Mouse (Mus musculus) heart, postnatal 0 days (tissue): Measurements from ENCODE around the gene Ranbp10. TPM values are rescaled to one million over a fixed set of nuclear protein-coding genes. Genes with fewer than 3 reads are reported as not detected.

Source experiments
- ATAC-seq: fragments of 200-750 bp; cut with Nextera tagmentation; 2 replicates; pipeline ENCODE4 v1.8.0; 2017; ENCODE audit warnings: low read depth, moderate number of reproducible peaks, moderate library complexity; ENCODE audit not compliant: insufficient read depth
- DNase-seq: peaks from one replicate; pipeline ENCODE4 v3.0.0-alpha.2; 2016; ENCODE audit warnings: low spot score
- H3K27ac ChIP-seq: fragments of 300-500 bp; sonication (generic); 2 replicates; pipeline ENCODE4 v1.5.1; 2014; ENCODE audit warnings: low read depth, mild to moderate bottlenecking
- H3K27me3 ChIP-seq: fragments of 300-500 bp; sonication (generic); 2 replicates; pipeline ENCODE4 v1.6.1; 2014; ENCODE audit warnings: low read length, mixed read lengths; ENCODE audit not compliant: control insufficient read depth, insufficient read depth
- H3K36me3 ChIP-seq: fragments of 300-500 bp; sonication (generic); replicated peaks from 2 replicates; pipeline ENCODE4 v1.6.1; 2014; ENCODE audit warnings: low read length, mixed read lengths; ENCODE audit not compliant: control insufficient read depth, insufficient read depth
- H3K4me1 ChIP-seq: fragments of 300-500 bp; sonication (generic); 2 replicates; pipeline ENCODE4 v1.6.1; 2014; ENCODE audit warnings: antibody characterized with exemption; ENCODE audit not compliant: control insufficient read depth, insufficient read depth
- H3K4me2 ChIP-seq: fragments of 300-500 bp; sonication (generic); 2 replicates; pipeline ENCODE4 v1.6.1; 2014; ENCODE audit warnings: low read depth, mild to moderate bottlenecking, low read length, moderate library complexity
- H3K4me3 ChIP-seq: fragments of 300-500 bp; sonication (generic); 2 replicates; pipeline ENCODE4 v1.5.1; 2014; ENCODE audit warnings: low read depth, low read length
- H3K9ac ChIP-seq: fragments of 300-500 bp; sonication (generic); replicated peaks from 2 replicates; pipeline ENCODE4 v1.6.1; 2014; ENCODE audit warnings: low read depth, low read length, mixed read lengths
- H3K9me3 ChIP-seq: fragments of 300-500 bp; sonication (generic); replicated peaks from 2 replicates; pipeline ENCODE4 v1.6.1; 2016; ENCODE audit warnings: low read length; ENCODE audit not compliant: control insufficient read depth
- CTCF ChIP-seq: IDR thresholded peaks from 2 replicates; pipeline ENCODE4 v1.5.1; 2016; ENCODE audit warnings: antibody characterized with exemption, control low read depth, low read depth
- EP300 ChIP-seq: IDR thresholded peaks from 2 replicates; pipeline ENCODE4 v1.6.1; 2016; ENCODE audit warnings: antibody characterized with exemption, low read depth
- WGBS: fragments of 180-500 bp; shearing (Covaris S2); extraction: QIAGEN DNeasy Blood & Tissue Kit; methylation state at CpG from one replicate; pipeline ENCODE4 v1.1.7; 2014; 5-methylcytosine and 5-hydroxymethylcytosine counted together
- polyA plus RNA-seq: library from polyadenylated mRNA; unstranded; fragments of >200 nt; fragmentation: Nextera tagmentation; extraction: Ambion mirVana; gene quantifications from 2 replicates; pipeline ENCODE4 v1.2.1, GENCODE M21; 2015
- total RNA-seq: library from RNA; depleted of rRNA; stranded (reverse); fragments of >200 nt; gene quantifications from 2 replicates; pipeline ENCODE4 v1.2.3, GENCODE M21; 2014; ENCODE audit warnings: low replicate concordance; rRNA removed

Gene Ranbp10
- total and polyA plus RNA-seq, 2 experiments from 2014 or later: 6.7 to 8.7 TPM

DNA sequence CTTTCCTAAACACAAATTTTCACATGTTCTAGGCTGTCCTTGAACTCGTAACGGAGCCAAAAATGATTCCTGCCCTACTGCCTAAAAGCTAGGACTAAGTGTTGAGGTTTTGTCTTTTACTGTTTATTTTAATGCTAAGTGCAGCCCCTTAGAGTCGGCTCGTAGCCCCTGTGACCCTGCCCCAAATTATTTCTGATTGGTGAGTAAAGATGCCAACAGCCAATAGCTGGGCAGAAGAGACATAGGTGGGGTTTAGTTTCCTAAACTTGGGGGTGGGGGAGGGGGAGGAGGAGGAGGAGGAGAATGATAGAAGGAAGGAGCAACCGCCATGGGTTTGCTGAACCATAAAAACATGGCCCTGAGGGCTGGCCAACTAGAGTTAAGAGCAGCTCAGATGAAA is 101.4 kb downstream of the Ranbp10 start:
- H3K27me3 ChIP-seq: no peaks in the 10 kb centered on the region
- no peak overlapping the region for H3K4me2 ChIP-seq
- no peak overlapping the region for H3K27ac ChIP-seq
- TF ChIP-seq EP300: no peak
- no peak for TF ChIP-seq CTCF
- no peak overlapping the region for H3K4me3 ChIP-seq
- no peak overlapping the region for H3K9ac ChIP-seq
- DNase-seq (no peak), ATAC-seq (no peak)
- H3K4me1 ChIP-seq: no peaks in the 10 kb centered on the region
- H3K36me3 ChIP-seq: 0 out of 2 replicates have a peak, but pooled peaks cover 12% of the 10 kb centered on the region
- H3K9me3 ChIP-seq: no peaks in the 10 kb centered on the region
- WGBS: 76% methylated on average over 5 of the region's 5 CpGs

GRCm38 (mm10) chr8:105722861-105723260 is 104.3 kb downstream of the Ranbp10 start:
- Histone ChIP-seq H3K27ac (no peak overlapping the region), H3K9ac (no peak overlapping the region), H3K36me3 (0 out of 2 replicates have a peak, but pooled peaks cover 10% of the 10 kb centered on the region), H3K9me3 (no peaks in the 10 kb centered on the region), H3K4me2 (no peak overlapping the region), H3K4me1 (no peaks in the 10 kb centered on the region), H3K4me3 (no peak overlapping the region), H3K27me3 (no peaks in the 10 kb centered on the region)
- TF ChIP-seq EP300 (no peak), CTCF (no peak)
- WGBS: 89% methylated on average over 9 of the region's 9 CpGs
- no peak for DNase-seq
- no peak for ATAC-seq

GRCm38 (mm10) chr8:105719637-105720036 is 107.5 kb downstream of the Ranbp10 start:
- no peak for ATAC-seq

More at GRCm38 (mm10) chr8:105719637-105720036, 107.5 kb downstream of the Ranbp10 start:
- no peak for TF ChIP-seq EP300
- TF ChIP-seq CTCF: no peak
- DNase-seq: no peak
- Histone ChIP-seq H3K4me3 (no peak overlapping the region), H3K9ac (no peak overlapping the region), H3K9me3 (no peaks in the 10 kb centered on the region), H3K27ac (no peak overlapping the region), H3K27me3 (no peaks in the 10 kb centered on the region), H3K36me3 (peaks cover 14% of the 10 kb centered on the region; the same call in 1 of the 2 replicates), H3K4me2 (no peak overlapping the region), H3K4me1 (no peaks in the 10 kb centered on the region)
- 76% methylated on average over 4 of the region's 4 CpGs for WGBS

Other genes starting within 250 kb of the Ranbp10 start
- gene Ripor1, start 222.1 kb downstream of the Ranbp10 start, total RNA-seq: 10.6 and 15.9 TPM in 2 replicates
- gene Ripor1, start 222.1 kb downstream of the Ranbp10 start, polyA plus RNA-seq: 21.2 and 22.2 TPM in 2 replicates
- gene Ctcf, start 190.8 kb downstream of the Ranbp10 start, total RNA-seq: 13.7 and 21.3 TPM in 2 replicates
- 42.0 and 42.3 TPM in 2 replicates for gene Ctcf, start 190.8 kb downstream of the Ranbp10 start, polyA plus RNA-seq
- gene Agrp, start 190.0 kb downstream of the Ranbp10 start, total RNA-seq: not detected in 2 replicates
- 0.25 and 0.53 TPM in 2 replicates for gene Agrp, start 190.0 kb downstream of the Ranbp10 start, polyA plus RNA-seq
- gene Carmil2, start 141.1 kb downstream of the Ranbp10 start, total RNA-seq: 1.3 and 1.4 TPM in 2 replicates
- gene Carmil2, start 141.1 kb downstream of the Ranbp10 start, polyA plus RNA-seq: 0.05 and 0.10 TPM in 2 replicates
- gene Acd, start 126.2 kb downstream of the Ranbp10 start, total RNA-seq: 8.7 and 12.8 TPM in 2 replicates
- gene Acd, start 126.2 kb downstream of the Ranbp10 start, polyA plus RNA-seq: 29.1 and 32.1 TPM in 2 replicates
- gene Pard6a, start 126.2 kb downstream of the Ranbp10 start, total RNA-seq: 14.0 and 15.5 TPM in 2 replicates
- gene Pard6a, start 126.2 kb downstream of the Ranbp10 start, polyA plus RNA-seq: 16.7 and 18.5 TPM in 2 replicates
- gene 4933405L10Rik, start 119.7 kb downstream of the Ranbp10 start, total RNA-seq: not detected in 2 replicates
- not detected in 2 replicates for gene 4933405L10Rik, start 119.7 kb downstream of the Ranbp10 start, polyA plus RNA-seq
- gene Enkd1, start 119.1 kb downstream of the Ranbp10 start, total RNA-seq: 1.1 and 11.1 TPM in 2 replicates
- 4.0 and 5.9 TPM in 2 replicates for gene Enkd1, start 119.1 kb downstream of the Ranbp10 start, polyA plus RNA-seq
- gene Gfod2, start 68.7 kb downstream of the Ranbp10 start, total RNA-seq: 2.4 and 5.8 TPM in 2 replicates
- 6.5 and 6.6 TPM in 2 replicates for gene Gfod2, start 68.7 kb downstream of the Ranbp10 start, polyA plus RNA-seq
- gene Tsnaxip1, start 381 bp upstream of the Ranbp10 start, total RNA-seq: not detected in 2 replicates
- gene Tsnaxip1, start 381 bp upstream of the Ranbp10 start, polyA plus RNA-seq: 0.30 TPM in 1 of 2 replicates, not detected in the other
- 28.3 and 32.2 TPM in 2 replicates for gene Cenpt, start 25.9 kb upstream of the Ranbp10 start, total RNA-seq
- 11.5 and 12.9 TPM in 2 replicates for gene Cenpt, start 25.9 kb upstream of the Ranbp10 start, polyA plus RNA-seq
- 59.5 and 81.1 TPM in 2 replicates for gene Thap11, start 27.8 kb upstream of the Ranbp10 start, total RNA-seq
- 35.5 and 36.6 TPM in 2 replicates for gene Thap11, start 27.8 kb upstream of the Ranbp10 start, polyA plus RNA-seq
- gene Nutf2, start 33.2 kb upstream of the Ranbp10 start, total RNA-seq: 19.4 and 38.0 TPM in 2 replicates
- gene Nutf2, start 33.2 kb upstream of the Ranbp10 start, polyA plus RNA-seq: 135 and 147 TPM in 2 replicates
- 44.3 and 44.9 TPM in 2 replicates for gene Edc4, start 53.5 kb upstream of the Ranbp10 start, total RNA-seq
- gene Edc4, start 53.5 kb upstream of the Ranbp10 start, polyA plus RNA-seq: 15.1 and 18.1 TPM in 2 replicates
- gene Nrn1l, start 66.2 kb upstream of the Ranbp10 start, total RNA-seq: not detected in 2 replicates
- gene Nrn1l, start 66.2 kb upstream of the Ranbp10 start, polyA plus RNA-seq: 0.94 and 1.3 TPM in 2 replicates
- gene Pskh1, start 73.1 kb upstream of the Ranbp10 start, total RNA-seq: 44.2 and 52.4 TPM in 2 replicates
- 15.4 and 15.6 TPM in 2 replicates for gene Pskh1, start 73.1 kb upstream of the Ranbp10 start, polyA plus RNA-seq
- gene Ctrl, start 106.5 kb upstream of the Ranbp10 start, total RNA-seq: not detected in 2 replicates
- gene Ctrl, start 106.5 kb upstream of the Ranbp10 start, polyA plus RNA-seq: 0.31 and 0.38 TPM in 2 replicates
- 77.8 and 87.4 TPM in 2 replicates for gene Psmb10, start 111.1 kb upstream of the Ranbp10 start, total RNA-seq
- 95.3 and 101 TPM in 2 replicates for gene Psmb10, start 111.1 kb upstream of the Ranbp10 start, polyA plus RNA-seq
- 0.93 TPM in 1 of 2 replicates, not detected in the other for gene Lcat, start 116.0 kb upstream of the Ranbp10 start, total RNA-seq
- gene Lcat, start 116.0 kb upstream of the Ranbp10 start, polyA plus RNA-seq: 0.51 and 0.56 TPM in 2 replicates
- gene Slc12a4, start 138.7 kb upstream of the Ranbp10 start, total RNA-seq: 36.7 and 40.7 TPM in 2 replicates
- 32.8 and 34.9 TPM in 2 replicates for gene Slc12a4, start 138.7 kb upstream of the Ranbp10 start, polyA plus RNA-seq
- not detected in 2 replicates for gene Dpep3, start 152.1 kb upstream of the Ranbp10 start, total RNA-seq
- gene Dpep3, start 152.1 kb upstream of the Ranbp10 start, polyA plus RNA-seq: not detected in 2 replicates
- gene Dus2, start 164.0 kb upstream of the Ranbp10 start, total RNA-seq: 8.5 and 9.8 TPM in 2 replicates
- 8.6 and 9.0 TPM in 2 replicates for gene Dus2, start 164.0 kb upstream of the Ranbp10 start, polyA plus RNA-seq
- gene Dpep2nb, start 178.6 kb upstream of the Ranbp10 start, total RNA-seq: not detected in 2 replicates
- gene Dpep2nb, start 178.6 kb upstream of the Ranbp10 start, polyA plus RNA-seq: 0.20 and 0.21 TPM in 2 replicates
- 25.8 and 35.4 TPM in 2 replicates for gene Ddx28, start 184.5 kb upstream of the Ranbp10 start, total RNA-seq
- gene Ddx28, start 184.5 kb upstream of the Ranbp10 start, polyA plus RNA-seq: 10.9 TPM in 2 replicates
- 26.6 and 28.3 TPM in 2 replicates for gene Nfatc3, start 231.5 kb upstream of the Ranbp10 start, total RNA-seq
- 2.0 and 2.4 TPM in 2 replicates for gene Nfatc3, start 231.5 kb upstream of the Ranbp10 start, polyA plus RNA-seq